Mouse (Mus musculus) adrenal gland, adult (tissue): ENCODE data around the gene Rora.

ENCODE experiments used
- DNase-seq, 2 experiments: peaks; one replicate each; pipeline ENCODE4 v3.0.0; 2022 to 2023; ENCODE audit warnings: low spot score in 1 of 2; ENCODE audit not compliant: inconsistent age in 2 of 2

Gene Rora

DNA sequence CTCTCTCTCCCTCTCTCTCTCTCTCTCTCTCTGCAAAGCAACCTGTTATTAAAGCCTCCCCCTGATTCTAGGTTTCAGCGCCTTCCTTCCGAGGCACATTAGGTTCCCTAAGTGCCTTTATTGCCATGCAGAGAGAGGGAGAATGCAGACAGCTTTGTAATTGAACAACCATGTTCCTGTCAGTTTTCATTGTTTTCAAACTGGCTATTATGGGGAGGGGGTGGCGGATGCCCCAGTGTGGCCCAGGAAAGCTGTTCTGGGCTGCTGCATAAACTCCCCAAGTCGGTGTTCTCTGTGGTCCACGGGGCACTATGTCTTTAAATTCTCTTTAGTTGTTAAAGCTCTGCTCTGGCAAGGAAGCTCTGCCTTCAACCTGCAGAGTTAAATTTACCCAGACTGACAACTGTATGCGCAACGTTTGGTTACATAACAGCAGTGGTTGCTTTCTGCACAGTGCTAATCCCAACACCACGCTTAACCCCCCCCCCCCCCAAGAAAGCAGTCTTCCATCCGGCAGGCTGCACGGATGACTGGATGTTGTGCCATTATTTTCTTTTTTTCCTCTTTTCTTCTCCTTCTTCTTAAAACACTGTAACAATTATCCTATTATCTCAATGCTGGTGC is 33.8 kb downstream of the Rora start:
- no peak for DNase-seq

DNA sequence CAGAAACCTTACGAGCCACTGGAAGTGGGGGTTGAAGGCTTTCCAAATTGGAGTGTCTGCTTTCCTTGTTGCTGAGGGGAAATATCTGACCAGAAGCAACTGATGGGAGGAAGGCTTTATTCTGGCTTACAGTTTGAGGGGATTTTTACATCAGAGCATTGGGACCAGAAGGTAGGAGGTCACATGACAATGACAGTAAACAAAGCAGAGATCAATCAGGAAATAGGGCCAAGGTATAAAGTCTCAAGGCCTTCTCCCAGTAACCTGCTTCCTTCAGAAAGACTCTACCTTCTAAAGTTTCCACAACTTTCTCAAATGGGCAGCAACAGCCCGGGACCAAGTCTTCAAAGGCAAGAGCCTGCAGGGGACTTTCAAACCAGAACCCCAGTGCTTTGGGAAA is 34.6 kb downstream of the Rora start:
- no peak for DNase-seq

GRCm38 (mm10) chr9:68689351-68689750 is 35.8 kb downstream of the Rora start:
- peak; percentile 29 to 85 for DNase-seq

DNA sequence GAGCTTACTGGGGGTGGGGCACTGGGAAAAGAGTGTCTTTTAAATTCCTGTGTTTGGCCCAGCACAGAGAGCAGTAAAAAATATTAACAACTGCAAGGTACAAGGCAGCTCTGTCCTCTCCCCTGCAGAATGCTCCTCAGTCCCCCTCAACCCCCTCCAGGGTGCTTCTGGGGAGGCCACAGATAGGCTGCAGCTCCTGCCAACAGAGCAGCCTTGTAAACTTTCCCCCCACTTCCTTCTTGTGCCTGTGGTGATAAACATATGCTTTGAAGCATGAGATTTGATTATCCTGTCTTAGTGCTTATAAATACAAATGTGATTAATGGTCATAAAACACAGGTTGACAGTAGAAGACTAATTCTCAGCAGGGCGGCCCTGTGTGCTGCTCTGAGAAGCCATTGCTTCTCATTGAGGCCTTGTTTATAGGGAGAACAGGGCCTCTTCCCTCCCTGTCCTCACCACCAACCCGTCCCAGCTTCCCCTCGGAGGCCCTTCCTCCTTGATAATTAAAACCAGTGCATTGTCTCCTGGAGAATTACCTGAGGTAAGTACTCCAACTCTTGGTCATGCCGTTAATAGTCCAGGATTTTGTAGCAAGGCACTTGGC is 41.4 kb downstream of the Rora start:
- DNase-seq = peak in 1 of 2 experiments; percentile 70

DNA sequence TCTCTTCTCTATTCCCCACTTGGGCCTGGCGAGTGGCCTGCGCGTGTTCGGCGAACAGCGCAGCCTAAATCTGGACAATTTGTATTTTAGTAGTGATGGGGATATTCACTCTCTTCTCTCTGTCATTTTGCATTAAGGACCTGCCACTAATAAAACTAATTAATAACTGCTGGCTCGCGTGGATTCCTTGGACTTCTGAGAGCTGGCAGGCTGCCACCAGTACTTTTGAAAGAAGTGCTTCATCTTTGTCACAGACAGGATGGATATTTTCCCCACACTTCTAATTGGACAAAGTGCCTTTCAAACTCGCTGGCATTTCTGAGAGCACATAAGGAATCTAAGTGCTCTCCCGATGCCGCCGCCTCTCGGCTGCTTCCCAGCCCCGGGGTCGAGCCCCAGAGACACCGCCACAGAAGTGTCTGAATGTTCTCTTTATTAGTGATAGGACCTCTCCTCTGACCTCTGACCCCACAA is 41.9 kb downstream of the Rora start:
- DNase-seq = peak; percentile 41 to 85

GRCm38 (mm10) chr9:68696425-68696956 is 42.9 kb downstream of the Rora start:
- peak in 1 of 2 experiments; percentile 54 for DNase-seq

DNA sequence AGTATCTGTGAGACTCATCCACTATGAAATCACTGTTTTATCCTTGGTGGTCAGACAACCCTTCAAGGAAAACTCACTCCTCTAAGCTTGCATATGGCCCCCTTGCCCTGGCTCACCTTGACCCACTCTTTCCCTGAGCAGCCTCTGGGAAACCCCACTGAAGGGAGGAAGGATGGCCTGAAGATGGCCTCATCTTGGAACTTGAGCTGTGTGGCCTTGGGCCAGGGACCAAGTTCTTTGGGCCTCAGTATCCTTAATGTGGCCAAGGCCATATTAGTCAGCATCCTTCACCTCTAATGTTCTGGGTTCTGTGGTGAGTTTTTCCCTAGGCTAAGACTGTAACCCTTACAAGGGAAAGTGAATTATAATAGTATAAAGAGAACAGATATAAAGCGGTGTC is 45.8 kb downstream of the Rora start:
- peak; percentile 77 to 90 for DNase-seq

DNA sequence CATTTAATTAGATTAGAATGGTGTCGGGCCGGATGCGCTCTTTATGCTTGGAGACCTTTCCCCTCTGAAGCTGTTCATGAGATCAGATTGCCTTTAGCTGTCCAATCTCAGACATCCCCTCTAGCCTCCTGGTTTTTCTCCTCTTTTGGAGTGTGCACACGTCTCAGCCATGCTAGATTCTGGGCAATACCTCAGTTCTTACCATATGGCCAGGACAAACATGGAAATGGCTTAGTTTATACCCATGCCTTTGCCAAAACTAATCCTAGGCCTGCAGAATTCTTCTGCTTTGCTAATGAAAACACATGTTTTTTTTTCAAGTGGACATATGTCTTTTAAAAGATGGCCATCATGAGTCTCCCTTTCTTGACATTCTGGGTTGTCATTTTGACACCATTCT is 46.3 kb downstream of the Rora start:
- peak in 1 of 2 experiments; percentile 67 for DNase-seq

DNA sequence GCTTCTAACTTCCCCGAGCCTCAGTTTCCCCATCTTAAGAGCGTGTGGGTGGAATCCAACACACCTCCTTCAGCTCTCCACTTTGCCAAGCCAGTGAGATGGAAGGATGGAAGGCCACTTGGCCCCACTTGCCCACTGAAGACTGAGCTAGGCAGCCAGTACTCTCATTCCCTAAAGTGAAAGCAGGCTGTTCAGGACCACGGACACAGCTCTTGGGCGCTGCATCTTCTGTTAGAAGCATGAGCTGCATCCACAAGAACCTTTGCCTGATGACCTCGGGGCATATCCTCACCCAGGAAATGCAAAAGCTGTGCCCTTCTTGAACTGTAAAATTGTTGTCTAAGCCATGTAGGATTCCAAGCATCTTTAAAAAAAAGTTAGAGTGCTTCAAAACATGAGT is 54.0 kb downstream of the Rora start:
- DNase-seq = no peak

- no peak for DNase-seq
Observed at GRCm38 (mm10) chr9:68709232-68709631, 55.6 kb downstream of the Rora start.

- DNase-seq = no peak
Observed at GRCm38 (mm10) chr9:68710893-68711654, 57.5 kb downstream of the Rora start.

DNA sequence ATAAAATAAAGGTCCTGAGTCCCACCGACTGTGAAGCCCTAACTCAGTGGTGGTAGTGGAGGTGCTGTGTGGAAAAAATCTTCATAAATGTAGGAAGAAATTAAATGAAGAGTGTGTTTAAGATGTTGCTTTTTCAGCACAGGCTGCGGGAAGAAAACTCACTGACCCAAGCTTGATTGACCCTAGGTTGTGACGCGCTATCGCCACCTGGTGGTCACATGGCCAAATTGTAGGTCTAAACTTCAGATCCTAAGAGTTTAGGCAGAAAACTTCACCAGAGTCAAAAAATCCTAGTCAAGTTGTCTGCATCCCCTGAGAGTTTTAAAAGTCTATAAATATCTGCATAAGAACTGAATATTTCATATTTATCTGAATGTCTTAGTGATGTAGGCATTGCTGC is 63.4 kb downstream of the Rora start:
- DNase-seq = peak in 1 of 2 experiments; percentile 66

- no peak for DNase-seq
Observed at GRCm38 (mm10) chr9:68718427-68718826, 64.8 kb downstream of the Rora start.

GRCm38 (mm10) chr9:68719286-68719685 is 65.7 kb downstream of the Rora start:
- DNase-seq = no peak

DNA sequence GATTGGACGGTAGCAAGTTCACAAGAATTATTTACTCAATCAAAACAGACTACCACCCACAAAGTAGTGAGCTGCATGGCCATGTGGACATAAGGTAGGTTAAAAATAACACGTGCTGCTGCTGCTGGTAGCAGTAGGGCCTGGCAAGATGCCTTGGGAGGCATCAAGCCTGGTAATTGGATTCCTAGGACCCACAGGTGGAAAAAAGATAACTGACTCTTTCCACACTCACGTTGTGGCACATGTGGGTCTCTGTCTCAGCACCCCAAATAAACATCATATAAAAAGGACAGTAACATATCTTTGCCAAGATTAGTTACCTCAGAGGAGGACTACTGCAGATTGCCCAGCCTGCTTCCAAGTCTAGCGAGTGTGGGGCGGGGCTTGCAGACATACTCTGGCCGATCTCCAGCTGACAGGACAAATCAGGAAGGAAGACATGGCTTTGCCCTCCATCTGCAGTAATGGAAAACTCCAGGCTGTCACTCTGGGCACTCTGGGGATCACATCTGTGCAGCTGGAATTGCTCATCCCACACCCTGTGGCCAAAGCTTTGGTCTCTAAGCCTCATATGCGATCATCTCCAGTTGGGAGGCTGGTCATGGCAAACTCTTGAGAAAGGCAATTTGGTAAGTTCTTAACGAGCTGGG is 71.2 kb downstream of the Rora start:
- DNase-seq = peak in 1 of 2 experiments; percentile 47

DNA sequence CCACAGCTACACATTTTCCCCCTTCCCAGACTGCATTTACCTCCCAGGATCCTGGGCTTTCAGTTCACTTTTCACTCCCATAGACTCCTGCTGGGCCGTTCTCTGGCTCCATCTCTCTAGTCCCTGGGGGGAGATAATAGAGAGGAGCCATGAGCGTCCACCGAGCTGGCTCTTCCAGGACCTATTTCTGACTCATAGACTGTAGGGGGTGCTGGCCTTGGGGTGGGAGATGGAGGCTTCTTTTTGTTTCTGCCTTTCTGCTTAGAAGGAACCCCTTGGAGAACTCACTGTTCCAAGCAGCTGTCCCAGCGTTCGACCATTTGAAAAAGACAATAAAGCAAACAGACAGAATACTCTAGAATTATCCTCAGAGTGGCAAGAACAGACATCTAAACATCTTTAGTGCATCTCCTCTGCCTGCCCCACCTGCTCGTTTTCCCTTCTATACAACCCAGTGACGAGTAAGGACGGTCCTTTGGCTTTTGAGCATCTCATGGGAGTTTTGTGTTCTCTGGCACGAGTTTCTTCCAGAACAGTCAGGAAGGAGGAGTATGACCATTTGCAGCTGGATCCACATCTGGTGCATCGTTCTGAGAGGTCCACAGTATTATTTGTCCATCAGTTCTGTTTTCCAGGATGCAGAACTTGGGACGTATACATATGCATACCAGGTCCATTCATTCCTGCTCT is 73.7 kb downstream of the Rora start:
- no peak for DNase-seq

GRCm38 (mm10) chr9:68731438-68731837 is 77.9 kb downstream of the Rora start:
- no peak for DNase-seq

DNA sequence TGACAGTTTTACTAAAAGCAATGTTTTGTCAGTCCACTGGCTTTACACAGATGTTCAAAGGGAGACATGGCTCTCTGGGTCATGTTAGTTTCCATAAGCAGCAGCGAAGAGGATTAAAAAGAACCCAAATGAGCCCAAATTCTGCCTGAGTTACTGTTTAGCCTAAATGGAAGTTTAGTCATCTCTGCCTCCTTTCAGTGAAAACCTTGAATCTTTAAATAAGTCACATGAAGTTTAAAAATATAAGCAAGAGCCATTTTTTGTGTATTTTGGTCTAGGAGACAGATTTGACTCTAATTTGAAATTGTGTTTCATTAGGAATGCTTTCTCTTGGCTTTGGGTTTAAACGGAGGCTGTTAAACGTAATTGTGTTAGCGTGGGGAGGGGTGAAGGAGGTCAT is 79.3 kb downstream of the Rora start:
- DNase-seq = no peak

DNA sequence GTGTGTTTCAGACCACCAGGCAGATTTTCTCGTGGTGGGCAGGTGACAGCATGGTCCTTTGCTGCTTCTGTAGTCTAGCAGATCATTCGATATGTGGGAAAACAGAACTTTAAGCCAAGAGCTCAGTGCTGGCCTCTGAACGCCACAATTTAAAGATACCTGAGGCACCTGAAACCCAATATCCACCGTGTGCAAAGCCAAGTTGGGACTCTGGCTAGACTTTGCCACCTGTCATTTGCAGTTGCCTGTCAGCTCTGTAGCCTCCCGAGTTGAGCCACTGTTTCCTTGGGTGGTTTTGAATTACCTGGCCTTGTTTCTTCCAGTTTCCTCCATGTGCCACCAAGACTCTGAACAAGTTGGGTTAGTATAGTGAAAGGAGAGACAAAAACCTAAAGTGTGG is 82.3 kb downstream of the Rora start:
- DNase-seq = no peak

DNA sequence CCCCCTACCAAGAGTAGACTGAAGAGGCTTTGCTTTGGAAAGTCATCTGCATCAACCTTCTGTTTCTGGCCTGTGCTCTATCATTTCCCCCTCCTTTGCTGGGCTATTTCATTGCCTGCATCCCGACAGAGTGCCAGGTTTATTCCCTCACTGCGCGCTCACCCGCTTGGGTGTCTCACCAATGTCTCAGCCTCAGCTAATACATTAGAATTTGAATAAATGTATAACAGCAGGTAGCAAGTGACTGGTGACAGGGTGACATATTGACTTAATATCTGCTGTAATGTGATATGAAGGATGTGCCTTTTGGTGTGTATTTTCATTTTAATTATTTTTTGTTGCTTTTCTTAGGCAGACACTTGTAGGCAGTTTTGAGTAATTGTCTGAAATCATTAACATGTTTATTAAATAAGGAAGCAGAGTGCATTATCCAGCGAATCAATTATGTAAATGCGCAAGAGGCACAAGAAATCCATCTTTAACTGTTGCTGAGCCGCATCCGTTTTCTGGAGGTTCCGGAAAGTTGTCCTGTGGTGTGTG is 83.7 kb downstream of the Rora start:
- DNase-seq = no peak
